Mouse (Mus musculus): ENCODE data around the gene Gpsm2.
A peak's percentile ranks its signal among the peaks of the same experiment; 100 is the strongest.
"Not testable (repeated sequence)": the region's sequence is repeated elsewhere in the genome, so short reads cannot be mapped to it uniquely, and the experiment has no call there.

The Gpsm2 gene

GRCm38 (mm10) chr3:108653710-108654379 is 68.3 kb downstream of the Gpsm2 start, which contains the start of gene Clcc1:
Gene Clcc1 (plus strand): TSS chr3:108653913.
- DNase-seq = peak; percentile 95

GRCm38 (mm10) chr3:108652866-108653642 is 69.1 kb downstream of the Gpsm2 start:
- no peak for DNase-seq

GRCm38 (mm10) chr3:108647681-108648080 is 74.4 kb downstream of the Gpsm2 start:
- DNase-seq = not testable (repeated sequence)

DNA sequence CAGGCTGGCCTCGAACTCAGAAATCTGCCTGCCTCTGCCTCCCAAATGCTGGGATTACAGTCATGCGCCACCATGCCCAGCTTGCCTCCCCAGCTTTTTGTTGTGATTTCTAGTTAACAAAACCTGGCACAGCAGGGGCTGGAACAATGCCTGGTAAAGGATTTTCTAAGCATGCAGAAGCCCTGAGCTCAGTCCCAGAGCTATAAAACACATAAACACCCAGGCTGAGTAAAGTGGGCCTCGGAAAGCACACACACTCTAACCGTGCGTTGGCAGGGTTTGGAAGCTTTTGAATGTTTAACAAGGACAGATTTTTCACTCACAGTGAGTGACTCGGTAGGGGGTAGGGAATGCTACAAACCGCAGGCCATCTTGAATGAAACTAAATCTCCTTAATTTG is 76.1 kb downstream of the Gpsm2 start:
- DNase-seq = no peak

- DNase-seq = no peak
These were observed 77.3 kb downstream of the Gpsm2 start for GRCm38 (mm10) chr3:108644856-108645255.

DNA sequence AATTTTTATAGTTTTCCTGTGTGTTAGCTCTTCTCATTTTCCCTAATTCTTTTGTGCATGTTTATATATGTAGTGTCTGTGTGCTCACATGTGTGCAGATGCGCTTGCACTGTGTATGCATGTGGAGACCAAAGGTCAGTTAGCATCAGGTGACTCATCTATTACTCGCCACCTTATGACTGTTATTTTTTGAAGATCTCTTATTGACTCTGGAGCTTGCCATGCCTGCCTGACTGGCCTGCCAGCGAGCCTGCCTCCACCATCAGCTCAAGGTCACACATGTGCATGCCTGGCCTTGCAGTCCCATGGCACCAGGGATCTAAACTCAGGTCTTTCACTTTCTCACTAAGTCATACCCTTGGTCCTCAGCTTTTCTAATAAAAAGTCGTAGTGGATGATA is 81.1 kb downstream of the Gpsm2 start:
- DNase-seq = no peak

GRCm38 (mm10) chr3:108639412-108639811 is 82.7 kb downstream of the Gpsm2 start:
- no peak for DNase-seq

GRCm38 (mm10) chr3:108634761-108635160 is 87.3 kb downstream of the Gpsm2 start:
- no peak for DNase-seq
